Mouse (Mus musculus) forelimb bud, embryonic 11.5 days (tissue): ENCODE data around the gene Itpa.

ENCODE experiments used
- DNase-seq: peaks from one replicate; pipeline ENCODE4 v3.0.0-alpha.2; 2012; ENCODE audit warnings: low read depth, low spot score

Gene Itpa

GRCm38 (mm10) chr2:130656536-130656935 is 10.9 kb upstream of the Itpa start:
- no peak for DNase-seq

GRCm38 (mm10) chr2:130657541-130657940 is 9.9 kb upstream of the Itpa start:
- DNase-seq, result no peak

DNA sequence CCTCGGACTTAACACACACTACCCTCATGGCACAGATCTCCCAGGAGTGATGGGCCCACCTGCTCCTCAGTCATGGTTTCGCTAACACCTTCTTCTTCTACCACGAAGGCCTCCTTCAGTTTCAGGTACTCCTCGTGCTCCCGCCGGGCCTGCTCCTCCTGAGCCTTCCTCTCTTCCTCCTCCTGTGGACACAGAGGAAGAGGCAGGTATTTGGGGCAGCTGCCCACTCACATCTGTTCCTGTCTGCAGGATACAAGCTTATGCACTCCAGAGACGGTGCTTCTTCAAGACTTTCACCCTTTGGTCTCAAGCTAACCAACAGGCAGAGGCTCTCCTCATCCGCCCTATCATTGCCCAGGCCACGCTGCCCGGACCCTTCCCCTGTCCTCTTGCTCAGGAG is 8.9 kb upstream of the Itpa start:
- DNase-seq, result no peak

- no peak for DNase-seq
Observed at GRCm38 (mm10) chr2:130663342-130663741, 4.1 kb upstream of the Itpa start.

DNA sequence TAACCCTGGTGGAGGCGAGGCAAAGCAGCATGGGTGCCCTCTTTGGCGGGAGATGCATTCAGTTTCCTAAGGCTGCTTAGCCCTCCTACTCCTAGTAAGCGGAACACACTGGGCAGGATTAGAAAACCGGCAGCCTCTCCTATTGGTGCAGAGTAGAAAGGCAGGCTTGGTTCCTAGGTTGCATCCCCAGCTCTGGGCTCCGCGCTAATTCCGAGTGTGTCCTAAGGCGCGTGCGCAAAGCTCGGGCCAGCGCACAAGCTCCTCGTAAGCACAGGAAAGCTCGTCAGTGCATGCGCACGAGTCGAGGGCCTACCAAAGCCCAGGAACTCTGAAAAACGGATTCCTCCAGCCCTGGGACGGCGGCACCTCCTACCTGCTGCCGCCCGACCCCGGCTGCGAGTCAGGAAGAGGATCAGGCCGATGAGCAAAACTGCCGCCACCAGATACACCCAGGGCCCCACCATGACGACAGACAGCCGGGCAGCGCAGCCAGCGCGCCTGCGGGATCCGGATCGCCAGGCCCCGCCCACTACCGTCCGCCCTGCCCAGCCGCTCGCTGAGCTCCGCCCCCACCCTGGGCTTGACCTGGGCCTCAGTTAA is 3.2 kb upstream of the Itpa start, which contains the start of gene Ddrgk1:
Gene Ddrgk1, minus strand, starts transcription at position 558 of the 600 bp plus-strand sequence.
- peak; percentile 97 for DNase-seq

DNA sequence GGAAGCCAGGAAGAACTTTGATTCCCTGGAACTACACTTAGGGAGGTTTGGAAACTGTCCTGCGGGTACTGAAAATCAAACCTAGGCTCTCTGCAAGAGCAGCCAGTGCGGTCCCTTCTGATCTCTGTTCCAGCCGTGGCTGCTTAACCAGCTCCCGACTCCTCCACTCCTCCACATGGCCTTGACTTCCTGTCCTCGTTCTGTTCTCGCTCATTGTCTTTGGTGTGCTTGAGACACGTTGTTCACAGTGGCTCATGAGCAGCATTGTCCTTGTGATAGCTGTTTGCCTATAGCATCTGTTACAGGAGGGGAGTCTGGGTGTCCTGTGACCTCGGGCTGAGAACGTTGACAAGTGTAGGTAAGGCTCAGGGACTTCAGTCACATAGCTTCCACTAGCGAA is 9.8 kb downstream of the Itpa start:
- DNase-seq, result no peak

DNA sequence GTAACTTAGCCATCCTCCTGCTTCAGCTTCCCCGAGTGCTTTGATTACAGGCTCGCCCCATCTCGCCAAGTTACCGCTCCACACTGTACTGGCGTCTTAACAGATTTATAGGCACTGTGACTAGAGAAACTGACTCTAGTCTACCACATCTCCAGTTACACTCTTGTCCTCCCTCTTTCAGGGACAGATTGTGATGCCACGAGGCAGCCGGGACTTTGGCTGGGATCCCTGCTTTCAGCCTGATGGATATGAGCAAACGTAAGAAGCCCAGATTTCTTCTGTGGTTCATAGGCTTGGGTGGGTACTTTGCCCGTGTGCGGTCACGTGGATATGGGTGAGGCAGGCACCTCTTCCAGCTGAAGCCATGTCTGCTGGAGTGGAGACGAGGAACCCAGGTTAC is 11.7 kb downstream of the Itpa start:
- no peak for DNase-seq

DNA sequence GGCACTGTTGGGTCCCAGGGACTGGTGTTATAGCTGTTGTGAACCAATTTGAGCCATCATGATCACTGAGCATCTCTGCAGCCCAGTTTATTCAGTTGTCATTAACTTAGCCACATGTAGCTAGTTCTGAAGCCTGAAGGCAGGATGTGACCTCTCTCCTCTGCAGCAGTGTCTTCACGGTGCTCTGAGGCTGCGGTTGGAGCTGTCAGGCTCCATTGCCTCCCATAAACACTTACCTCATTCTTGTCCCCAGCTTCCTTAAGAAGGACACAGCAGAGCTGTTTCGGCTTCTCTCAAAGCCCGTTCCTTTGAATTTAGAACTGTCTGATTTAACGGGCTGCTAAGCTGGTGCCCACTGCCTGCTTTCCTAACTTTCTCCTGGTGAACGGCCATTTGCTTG is 12.5 kb downstream of the Itpa start:
- no peak for DNase-seq

GRCm38 (mm10) chr2:130681531-130681930 is 14.1 kb downstream of the Itpa start:
- no peak for DNase-seq

GRCm38 (mm10) chr2:130685426-130685825 is 18.0 kb downstream of the Itpa start:
- DNase-seq, result no peak

DNA sequence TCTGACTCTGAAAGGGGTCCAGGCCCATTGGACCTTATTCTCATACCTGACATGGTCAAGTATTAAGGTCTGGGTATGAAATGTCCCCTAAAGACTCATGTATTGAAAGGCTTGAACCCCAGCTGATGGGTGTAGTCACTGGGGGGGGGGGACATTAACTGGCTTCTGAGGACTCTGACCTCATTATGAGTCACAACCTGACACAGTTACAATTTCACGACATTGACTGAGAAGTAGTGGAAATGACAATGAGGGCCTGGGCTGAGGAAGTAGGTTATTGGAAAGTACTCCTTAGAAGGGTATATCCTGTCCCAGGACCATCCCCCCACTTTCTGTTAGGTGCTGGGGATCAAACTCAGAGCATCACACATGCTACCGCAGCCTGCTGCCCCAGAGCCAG is 21.6 kb downstream of the Itpa start:
- no peak for DNase-seq

GRCm38 (mm10) chr2:130693563-130693962 is 26.2 kb downstream of the Itpa start:
- DNase-seq, result no peak

DNA sequence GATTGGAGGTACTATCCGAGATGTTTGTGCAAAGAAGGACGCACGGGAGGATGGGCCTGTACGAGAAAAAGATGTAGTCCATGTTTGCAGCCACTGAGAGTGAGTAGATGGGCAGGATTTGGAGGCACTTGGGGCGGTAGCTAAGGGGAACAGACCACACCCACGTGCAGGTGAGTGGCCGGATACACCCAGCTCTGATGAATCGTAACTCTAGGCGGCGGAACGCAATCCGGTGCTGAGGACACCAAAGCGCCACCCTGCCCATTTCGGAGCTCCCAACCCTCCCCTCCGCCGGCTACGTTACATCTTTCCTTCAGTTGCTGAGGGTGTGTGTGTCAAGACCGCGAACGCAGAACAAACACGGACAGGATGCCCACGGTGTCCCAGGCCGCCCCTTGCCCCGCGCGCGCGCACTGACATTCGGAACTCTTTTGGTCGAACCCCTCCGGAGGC is 29.3 kb downstream of the Itpa start:
- no peak for DNase-seq

DNA sequence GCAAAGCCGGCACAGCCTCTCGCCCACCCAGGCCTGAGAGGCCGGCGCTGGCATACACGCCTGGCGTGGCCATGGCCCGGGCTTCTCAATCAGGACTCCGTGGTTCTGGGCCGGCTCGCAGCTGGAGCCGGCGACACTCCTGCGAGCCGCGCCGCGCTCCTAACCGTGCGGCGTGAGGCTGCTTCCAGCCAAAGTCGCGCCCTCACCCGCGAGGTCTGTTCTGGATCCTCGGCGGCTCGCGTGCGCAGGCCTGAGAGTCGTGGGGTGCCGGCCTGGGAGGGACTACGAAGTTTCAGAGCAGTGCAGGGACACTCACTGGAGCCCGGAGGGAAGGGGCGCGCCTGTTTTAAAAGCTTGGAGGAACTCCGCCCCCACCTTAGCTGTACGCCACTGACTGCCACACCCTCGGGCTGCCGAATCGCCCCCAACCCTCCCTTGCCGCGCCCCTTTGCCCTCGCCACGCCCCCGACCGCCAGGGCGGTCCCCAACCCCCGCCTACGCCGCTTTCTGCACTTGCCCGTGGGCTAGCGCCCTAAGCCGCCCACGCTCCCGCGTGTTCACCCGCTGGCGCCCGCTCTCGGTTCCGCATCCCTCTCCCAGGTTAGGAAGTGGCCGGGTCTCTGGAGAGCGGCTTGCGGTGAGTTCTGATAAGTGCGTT is 29.9 kb downstream of the Itpa start, which contains the start of gene Slc4a11:
Gene Slc4a11, minus strand, starts transcription at position 367 of the 658 bp plus-strand sequence.
- DNase-seq, result peak; percentile 46

- no peak for DNase-seq
Observed at GRCm38 (mm10) chr2:130697821-130698266, 30.4 kb downstream of the Itpa start.

- no peak for DNase-seq
Observed at GRCm38 (mm10) chr2:130704040-130705001, 36.9 kb downstream of the Itpa start.

GRCm38 (mm10) chr2:130705178-130705577 is 37.8 kb downstream of the Itpa start:
- no peak for DNase-seq

DNA sequence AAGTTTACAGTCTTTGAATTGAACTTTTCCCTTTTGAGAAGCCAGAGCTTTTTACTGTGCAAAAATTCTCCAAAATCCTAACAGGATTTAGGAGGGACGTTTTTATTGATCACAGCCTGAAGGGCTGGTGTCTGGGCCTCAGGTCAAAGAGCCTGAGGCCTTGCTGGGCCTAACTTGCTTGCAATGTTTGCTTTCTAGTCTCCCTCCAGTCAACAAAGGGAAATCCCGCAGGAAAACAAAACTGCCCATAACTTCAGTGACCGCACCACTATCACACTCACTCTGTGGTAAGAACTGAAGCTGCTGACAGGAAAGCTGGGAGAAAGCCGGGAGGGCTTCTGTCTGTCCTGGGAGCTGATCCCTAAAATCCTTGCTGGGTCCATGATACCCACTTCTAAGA is 39.2 kb downstream of the Itpa start:
- DNase-seq, result no peak

DNA sequence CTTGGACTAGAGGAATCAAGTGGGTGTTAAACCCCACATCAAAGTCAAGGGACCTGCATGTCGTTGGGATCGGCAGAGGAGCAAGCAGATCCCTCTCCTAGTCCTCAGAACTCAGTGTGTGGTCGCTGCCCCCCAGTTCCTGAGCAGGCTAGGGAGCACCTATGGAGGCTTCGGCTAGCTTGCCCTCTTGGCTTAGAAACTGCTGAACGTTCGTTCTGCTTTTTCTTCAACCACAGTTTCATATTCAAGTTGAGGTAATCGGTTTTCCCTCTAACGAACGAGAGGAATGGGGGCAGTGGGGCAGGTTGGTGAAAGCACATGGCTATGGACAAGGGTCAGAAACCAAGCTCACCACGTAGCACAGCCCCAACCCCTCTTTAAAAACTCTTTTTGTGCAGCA is 39.6 kb downstream of the Itpa start:
- no peak for DNase-seq

DNA sequence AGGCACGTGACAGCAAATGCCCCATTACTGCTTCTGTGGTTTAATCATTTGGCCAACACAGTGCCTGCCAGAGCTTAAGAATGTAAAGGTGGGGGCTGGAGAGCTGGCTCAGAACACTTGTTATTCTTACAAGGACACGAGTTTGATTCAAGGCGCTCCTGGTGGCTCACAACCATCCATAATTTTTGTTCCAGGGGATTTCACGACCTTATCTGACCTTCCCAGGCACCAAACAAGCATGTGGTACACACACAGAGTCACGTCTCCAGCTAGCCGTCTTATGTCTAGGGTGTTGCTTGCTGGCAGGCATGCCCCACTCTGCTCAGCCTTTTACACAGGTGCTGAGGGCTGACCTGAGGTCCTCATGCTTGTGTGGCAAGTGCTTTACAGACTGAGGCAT is 50.5 kb downstream of the Itpa start:
- DNase-seq, result no peak

- DNase-seq, result no peak
Observed at GRCm38 (mm10) chr2:130724369-130724768, 57.0 kb downstream of the Itpa start.

DNA sequence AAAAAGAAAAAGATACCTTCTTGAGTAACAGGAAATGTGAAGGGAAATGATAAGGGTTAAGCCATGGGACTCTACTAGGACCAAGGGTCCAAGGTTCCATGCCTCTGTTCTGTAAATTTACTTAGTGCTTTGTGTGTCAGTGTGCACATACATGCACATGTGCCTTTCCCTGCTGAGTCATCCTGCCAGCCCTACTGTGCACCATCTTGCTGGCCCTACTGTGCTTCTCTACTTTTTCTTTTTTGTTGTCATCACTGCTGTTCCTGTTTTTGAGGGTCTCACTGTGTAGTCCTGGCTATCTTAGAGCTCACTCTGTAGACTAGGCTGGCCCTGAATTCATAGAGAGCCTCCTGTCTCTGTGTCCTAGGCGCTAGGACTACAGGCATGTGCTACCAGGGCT is 60.3 kb downstream of the Itpa start:
- DNase-seq, result no peak
